Mouse (Mus musculus): ENCODE data around the gene C2cd5. TPM values are rescaled to one million over a fixed set of nuclear protein-coding genes. Genes with fewer than 3 reads are reported as not detected.
A peak's percentile ranks its signal among the peaks of the same experiment; 100 is the strongest.

C2cd5 gene
- total and polyA plus RNA-seq, 2 experiments from 2014 or later = 22.9 to 41.4 TPM

DNA sequence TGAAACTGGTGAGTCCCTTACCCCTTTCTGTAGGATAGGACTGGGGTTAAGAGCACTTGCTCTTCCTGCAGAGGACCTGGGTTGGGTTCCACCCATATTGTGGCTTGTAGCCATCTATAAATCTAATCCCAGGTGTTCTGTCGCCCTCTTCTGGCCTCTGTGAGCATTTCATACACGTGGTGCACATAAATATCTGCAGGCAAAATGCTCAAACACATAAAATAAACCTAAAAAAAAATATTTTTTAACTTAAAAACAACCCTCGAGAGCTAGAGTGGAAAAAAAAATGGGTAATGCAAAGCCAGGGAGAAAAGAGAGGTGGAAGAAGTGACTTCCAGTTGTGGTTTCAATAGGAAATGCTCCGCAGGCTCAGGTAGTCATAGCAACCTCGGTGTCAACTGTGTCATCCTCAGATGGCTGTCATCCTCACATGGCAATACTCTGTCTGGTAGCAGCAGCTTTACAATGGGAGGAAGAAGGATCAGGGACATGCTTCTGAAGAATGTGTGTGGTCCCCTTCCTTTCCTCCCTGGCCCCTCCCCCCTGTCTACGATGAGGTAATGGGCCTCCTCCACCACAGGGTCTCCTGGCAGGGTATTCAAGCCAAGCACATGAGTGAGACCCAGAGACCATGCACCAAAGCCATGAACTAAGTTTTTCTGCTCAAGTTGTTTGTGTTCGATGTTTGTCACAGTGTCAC lies 4.2 kb upstream of the C2cd5 start:
- no peaks in the 10 kb centered on the region for H3K36me3 ChIP-seq (ENCODE audit: insufficient read depth, low read length)
- H3K9ac ChIP-seq (replicated peaks; ENCODE audit: low read length, poor library complexity, severe bottlenecking) = no peak overlapping the region
- H3K27ac ChIP-seq (ENCODE audit: low read depth, low read length) = no peak overlapping the region
- ATAC-seq (ENCODE audit: low FRiP score) (no peak), DNase-seq (ENCODE audit: low spot score) (no peak)
- H3K27me3 ChIP-seq (ENCODE audit: insufficient read depth, low read length) = no peaks in the 10 kb centered on the region
- peak; percentile 34 for TF ChIP-seq CTCF (IDR thresholded peaks at IDR 0.05)
- WGBS = 69% methylated on average over 7 of the region's 7 CpGs
- H3K9me3 ChIP-seq (ENCODE audit: low read length) = no peaks in the 10 kb centered on the region
- no peak overlapping the region for H3K4me3 ChIP-seq (ENCODE audit: low read depth, low read length)
- no peaks in the 10 kb centered on the region for H3K4me1 ChIP-seq (ENCODE audit: insufficient read depth, low read length)
- no peak overlapping the region for H3K4me2 ChIP-seq (ENCODE audit: low read depth, low read length, poor library complexity, severe bottlenecking)

DNA sequence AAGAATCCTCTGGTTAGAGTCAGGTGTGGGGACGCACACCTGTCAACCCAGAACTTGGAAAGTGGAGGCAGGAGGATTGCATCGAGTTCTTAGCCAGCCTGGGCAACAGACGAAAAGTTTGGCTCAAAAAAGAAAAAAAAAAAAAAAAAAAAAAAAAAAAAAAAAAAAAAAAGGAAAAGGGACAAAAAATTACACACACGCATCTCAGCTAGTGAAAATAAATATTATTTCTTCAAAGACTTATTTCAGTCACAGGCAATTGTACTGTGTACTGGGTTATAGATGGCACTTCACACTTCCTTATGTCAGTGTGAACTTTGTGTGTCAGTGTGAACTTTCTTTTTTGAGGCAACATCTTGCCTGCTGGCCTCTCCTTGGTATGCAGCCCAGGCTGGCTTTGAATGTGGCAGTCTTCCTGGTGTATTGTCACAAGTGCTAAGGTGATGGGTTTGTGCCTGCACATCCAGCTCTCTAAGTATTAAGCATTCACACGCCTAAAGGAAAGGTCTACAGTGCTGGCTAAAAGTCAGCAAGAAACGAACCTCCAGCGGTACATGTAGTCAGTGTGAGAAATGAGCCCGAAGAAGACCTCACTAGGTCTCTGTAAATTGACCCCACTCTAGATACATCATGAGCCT lies 656 bp upstream of the C2cd5 start:
- H3K9ac ChIP-seq (replicated peaks; ENCODE audit: low read length, poor library complexity, severe bottlenecking) = peak overlapping the region; percentile 44; the same call in 1 of the 2 replicates
- no peak for ATAC-seq (ENCODE audit: low FRiP score)
- WGBS = 51% methylated on average over 8 of the region's 8 CpGs
- peak overlapping the region; percentile 71 for H3K4me2 ChIP-seq (ENCODE audit: low read depth, low read length, poor library complexity, severe bottlenecking)
- H3K36me3 ChIP-seq (ENCODE audit: insufficient read depth, low read length) = peaks cover 7% of the 10 kb centered on the region; the same call in 1 of the 2 replicates
- no peak for TF ChIP-seq CTCF (IDR thresholded peaks at IDR 0.05)
- no peaks in the 10 kb centered on the region for H3K9me3 ChIP-seq (ENCODE audit: low read length)
- no peak for DNase-seq (ENCODE audit: low spot score)
- H3K27ac ChIP-seq (ENCODE audit: low read depth, low read length) = no peak overlapping the region
- no peaks in the 10 kb centered on the region for H3K27me3 ChIP-seq (ENCODE audit: insufficient read depth, low read length)
- H3K4me1 ChIP-seq (ENCODE audit: insufficient read depth, low read length) = no peaks in the 10 kb centered on the region
- H3K4me3 ChIP-seq (ENCODE audit: low read depth, low read length) = peak overlapping the region; percentile 84

DNA sequence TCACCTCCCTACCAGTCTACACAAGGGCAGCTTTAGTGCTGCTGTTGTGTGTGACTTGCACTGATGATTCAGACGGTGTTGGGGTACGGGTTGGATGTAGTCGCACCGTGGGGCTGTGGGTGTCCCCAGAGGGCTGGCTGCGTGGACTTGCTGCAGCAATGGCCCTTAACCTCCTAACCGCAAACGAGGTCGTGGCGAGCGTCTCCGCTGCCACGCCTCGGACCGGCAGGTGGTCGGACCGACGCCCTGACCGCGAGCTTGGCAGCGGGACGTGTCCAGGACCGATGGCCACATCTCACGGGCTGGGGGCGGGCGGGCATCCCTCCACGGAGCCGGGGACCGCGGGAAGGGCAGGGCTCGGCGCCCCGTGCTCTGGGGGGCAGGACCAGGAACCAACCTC lies 660 bp downstream of the C2cd5 start:
- Histone ChIP-seq H3K27ac (ENCODE audit: low read depth, low read length) (peak overlapping the region; percentile 93), H3K36me3 (ENCODE audit: insufficient read depth, low read length) (peaks cover 7% of the 10 kb centered on the region; the same call in 1 of the 2 replicates), H3K27me3 (ENCODE audit: insufficient read depth, low read length) (no peaks in the 10 kb centered on the region), H3K4me2 (ENCODE audit: low read depth, low read length, poor library complexity, severe bottlenecking) (peak overlapping the region; percentile 71), H3K4me1 (ENCODE audit: insufficient read depth, low read length) (no peaks in the 10 kb centered on the region), H3K9ac (replicated peaks; ENCODE audit: low read length, poor library complexity, severe bottlenecking) (peak overlapping the region; percentile 81), H3K4me3 (ENCODE audit: low read depth, low read length) (peak overlapping the region; percentile 84), H3K9me3 (ENCODE audit: low read length) (no peaks in the 10 kb centered on the region)
- ATAC-seq (ENCODE audit: low FRiP score) (peak; percentile 72), DNase-seq (ENCODE audit: low spot score) (peak; percentile 60)
- TF ChIP-seq CTCF (IDR thresholded peaks at IDR 0.05) = peak; percentile 19; the same call in 1 of the 2 replicates
- under 1% methylated on average over 32 of the region's 32 CpGs for WGBS

DNA sequence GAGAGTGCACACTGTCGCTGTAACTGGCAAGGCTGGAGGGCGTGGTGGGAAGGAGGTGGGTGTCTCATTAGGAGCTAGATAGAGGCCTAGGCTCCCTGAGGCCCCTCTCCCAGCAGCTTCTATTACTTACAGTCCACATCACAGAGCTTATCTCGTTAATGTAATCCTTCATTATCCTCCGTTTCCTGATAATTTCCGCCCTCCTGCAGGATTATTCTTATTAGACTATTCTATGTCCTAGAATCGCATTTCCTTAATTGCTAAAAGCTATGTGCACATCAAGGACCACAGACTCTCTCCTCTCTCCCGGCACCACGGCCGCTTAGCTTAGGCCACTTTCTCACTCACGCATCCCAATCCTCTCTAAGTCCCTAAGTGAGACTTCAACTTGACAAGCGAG lies 4.8 kb downstream of the C2cd5 start:
- no peaks in the 10 kb centered on the region for H3K9me3 ChIP-seq (ENCODE audit: low read length)
- TF ChIP-seq CTCF (IDR thresholded peaks at IDR 0.05) = no peak
- no peaks in the 10 kb centered on the region for H3K4me1 ChIP-seq (ENCODE audit: insufficient read depth, low read length)
- H3K4me3 ChIP-seq (ENCODE audit: low read depth, low read length) = no peak overlapping the region
- H3K27me3 ChIP-seq (ENCODE audit: insufficient read depth, low read length) = no peaks in the 10 kb centered on the region
- no peak overlapping the region for H3K27ac ChIP-seq (ENCODE audit: low read depth, low read length)
- no peak for DNase-seq (ENCODE audit: low spot score)
- no peak overlapping the region for H3K9ac ChIP-seq (replicated peaks; ENCODE audit: low read length, poor library complexity, severe bottlenecking)
- ATAC-seq (ENCODE audit: low FRiP score) = no peak
- H3K4me2 ChIP-seq (ENCODE audit: low read depth, low read length, poor library complexity, severe bottlenecking) = no peak overlapping the region
- peaks cover 14% of the 10 kb centered on the region for H3K36me3 ChIP-seq (ENCODE audit: insufficient read depth, low read length)
- 47% methylated on average over 11 of the region's 11 CpGs for WGBS

DNA sequence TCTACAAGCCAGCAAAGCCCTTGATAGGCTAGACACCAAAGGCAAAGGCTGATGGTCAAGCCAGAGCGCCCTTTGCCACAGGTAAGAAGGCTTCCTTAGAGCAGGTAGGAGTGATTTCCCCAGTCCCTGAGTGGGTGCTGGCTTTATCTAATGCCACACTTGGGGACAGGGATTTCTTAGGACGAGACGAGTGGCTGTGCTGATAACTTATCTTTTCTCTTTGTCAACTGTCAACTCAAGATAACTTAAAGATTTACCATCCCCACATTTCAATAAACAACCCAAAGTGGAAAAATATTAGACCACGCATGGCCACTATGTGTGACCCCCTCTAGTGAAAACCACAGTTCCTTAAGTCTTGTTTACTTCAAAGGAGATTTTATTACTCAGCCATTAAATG lies 7.1 kb downstream of the C2cd5 start:
- DNase-seq (ENCODE audit: low spot score) = no peak
- Histone ChIP-seq H3K27me3 (ENCODE audit: insufficient read depth, low read length) (no peaks in the 10 kb centered on the region), H3K9ac (replicated peaks; ENCODE audit: low read length, poor library complexity, severe bottlenecking) (no peak overlapping the region), H3K4me1 (ENCODE audit: insufficient read depth, low read length) (no peaks in the 10 kb centered on the region), H3K27ac (ENCODE audit: low read depth, low read length) (no peak overlapping the region), H3K9me3 (ENCODE audit: low read length) (no peaks in the 10 kb centered on the region), H3K4me2 (ENCODE audit: low read depth, low read length, poor library complexity, severe bottlenecking) (no peak overlapping the region), H3K4me3 (ENCODE audit: low read depth, low read length) (no peak overlapping the region), H3K36me3 (ENCODE audit: insufficient read depth, low read length) (peaks cover 19% of the 10 kb centered on the region)
- no peak for ATAC-seq (ENCODE audit: low FRiP score)
- 97% methylated on average over 4 of the region's 4 CpGs for WGBS
- TF ChIP-seq CTCF (IDR thresholded peaks at IDR 0.05) = no peak

DNA sequence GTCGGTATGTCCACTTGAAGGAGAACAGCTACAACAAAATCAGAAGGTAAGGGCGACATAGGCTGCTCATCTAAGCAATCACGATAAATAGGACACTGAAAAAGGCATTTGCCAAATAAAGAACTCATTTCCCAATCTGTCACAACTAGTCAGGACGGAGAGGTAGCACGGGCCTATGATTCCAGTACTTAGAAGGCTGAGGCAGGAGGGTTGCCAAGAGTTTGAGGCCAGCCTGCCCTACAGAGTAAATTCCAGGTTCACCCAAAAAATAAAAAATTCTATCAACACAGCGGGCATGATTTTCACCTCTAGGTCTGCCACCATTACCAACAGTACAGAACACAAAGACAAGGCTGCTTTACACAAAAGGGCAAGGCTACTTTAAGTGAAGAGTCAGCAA lies 8.9 kb downstream of the C2cd5 start:
- H3K27ac ChIP-seq (ENCODE audit: low read depth, low read length) = no peak overlapping the region
- H3K36me3 ChIP-seq (ENCODE audit: insufficient read depth, low read length) = peaks cover 28% of the 10 kb centered on the region
- no peak for ATAC-seq (ENCODE audit: low FRiP score)

More for the DNA sequence above, 8.9 kb downstream of the C2cd5 start:
- H3K4me1 ChIP-seq (ENCODE audit: insufficient read depth, low read length) = no peaks in the 10 kb centered on the region
- no peak overlapping the region for H3K4me2 ChIP-seq (ENCODE audit: low read depth, low read length, poor library complexity, severe bottlenecking)
- H3K4me3 ChIP-seq (ENCODE audit: low read depth, low read length) = no peak overlapping the region
- TF ChIP-seq CTCF (IDR thresholded peaks at IDR 0.05) = no peak
- 98% methylated on average over 6 of the region's 6 CpGs for WGBS
- H3K27me3 ChIP-seq (ENCODE audit: insufficient read depth, low read length) = no peaks in the 10 kb centered on the region
- H3K9ac ChIP-seq (replicated peaks; ENCODE audit: low read length, poor library complexity, severe bottlenecking) = no peak overlapping the region
- H3K9me3 ChIP-seq (ENCODE audit: low read length) = no peaks in the 10 kb centered on the region
- DNase-seq (ENCODE audit: low spot score) = no peak

All from midbrain, postnatal 0 days (tissue).